Mouse (Mus musculus) kidney, postnatal 36 days (tissue): Measurements from ENCODE around the gene Hes3.

Experiments used
- DNase-seq, 2 experiments: peaks; one replicate each; pipeline ENCODE4 v3.0.0; 2021 to 2022; ENCODE audit warnings: mixed read lengths in 2 of 2

The Hes3 gene

DNA sequence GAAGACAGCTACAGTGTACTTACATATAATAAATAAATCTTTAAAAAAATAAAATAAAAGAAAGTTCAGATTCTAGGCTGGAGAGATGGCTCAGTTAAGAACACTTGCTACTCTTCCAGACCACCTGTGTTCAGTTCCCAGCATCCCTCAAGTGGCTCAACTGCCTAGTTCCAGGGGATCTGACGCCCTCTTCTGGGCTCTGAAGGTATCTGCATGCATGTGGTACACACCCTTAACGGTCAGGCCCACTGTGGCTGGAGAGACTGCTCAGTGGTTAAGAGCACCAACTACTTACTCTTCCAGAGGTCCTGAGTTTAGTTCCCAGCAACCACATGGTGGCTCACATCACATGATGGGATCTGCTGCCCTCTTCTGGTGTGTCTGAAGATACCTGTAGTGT is 13.5 kb downstream of the Hes3 start:
- no peak for DNase-seq

DNA sequence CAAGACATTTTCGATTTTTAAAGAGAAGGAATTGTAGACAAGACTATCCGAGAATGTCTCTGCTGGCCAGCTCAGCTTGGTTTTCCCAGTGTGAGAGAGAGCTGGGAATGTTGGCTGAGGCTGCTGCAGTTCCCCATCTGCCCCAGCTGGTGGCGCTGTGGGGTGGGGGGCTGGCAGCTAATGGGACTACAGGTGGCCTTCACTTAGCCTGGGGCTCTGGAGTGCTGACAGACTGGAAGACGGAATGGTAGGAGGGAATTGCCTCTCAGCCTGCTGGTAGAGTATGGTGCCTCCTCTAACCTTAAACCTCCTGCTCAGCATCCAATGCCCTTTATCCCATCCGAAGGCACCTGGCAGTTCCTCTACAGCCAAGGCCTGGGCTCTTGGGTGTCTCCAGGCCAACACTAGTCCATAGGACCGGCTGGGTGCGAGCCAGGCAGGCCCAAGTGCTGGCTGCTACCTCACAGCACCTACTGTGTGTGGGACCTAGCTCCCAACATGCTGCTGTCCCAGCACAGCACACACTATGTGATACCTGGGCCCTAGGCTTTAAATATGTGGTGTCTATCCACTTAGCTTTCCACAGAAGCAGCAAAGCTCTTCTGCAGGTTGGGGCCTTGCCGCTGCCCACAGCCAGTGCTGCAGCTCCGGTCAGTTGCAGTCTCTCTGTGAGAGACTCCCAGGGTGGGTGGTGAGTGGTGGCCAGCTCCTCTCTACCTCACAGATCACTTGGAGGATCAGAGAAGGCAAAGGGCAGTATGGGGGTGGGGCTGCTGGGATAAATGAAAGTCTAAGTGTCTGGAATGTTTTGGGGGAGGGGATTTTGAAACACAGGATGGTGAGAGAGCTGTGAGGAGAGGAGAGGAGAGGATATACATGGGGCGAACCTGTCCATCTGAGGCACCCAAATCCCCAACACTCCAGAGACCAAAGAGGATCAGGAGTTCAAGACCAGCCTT is 14.8 kb downstream of the Hes3 start:
- peak in 1 of 2 experiments; percentile 41 for DNase-seq

- DNase-seq: no peak
These were observed 16.8 kb downstream of the Hes3 start for GRCm38 (mm10) chr4:152274681-152275131.

- DNase-seq: peak in 1 of 2 experiments; percentile 54
These were observed 17.7 kb downstream of the Hes3 start, which contains the start of gene Gpr153 for GRCm38 (mm10) chr4:152273621-152274236. Gene Gpr153, plus strand, starts transcription at chr4:152274232.

GRCm38 (mm10) chr4:152273191-152273590 is 18.3 kb downstream of the Hes3 start:
- no peak for DNase-seq

DNA sequence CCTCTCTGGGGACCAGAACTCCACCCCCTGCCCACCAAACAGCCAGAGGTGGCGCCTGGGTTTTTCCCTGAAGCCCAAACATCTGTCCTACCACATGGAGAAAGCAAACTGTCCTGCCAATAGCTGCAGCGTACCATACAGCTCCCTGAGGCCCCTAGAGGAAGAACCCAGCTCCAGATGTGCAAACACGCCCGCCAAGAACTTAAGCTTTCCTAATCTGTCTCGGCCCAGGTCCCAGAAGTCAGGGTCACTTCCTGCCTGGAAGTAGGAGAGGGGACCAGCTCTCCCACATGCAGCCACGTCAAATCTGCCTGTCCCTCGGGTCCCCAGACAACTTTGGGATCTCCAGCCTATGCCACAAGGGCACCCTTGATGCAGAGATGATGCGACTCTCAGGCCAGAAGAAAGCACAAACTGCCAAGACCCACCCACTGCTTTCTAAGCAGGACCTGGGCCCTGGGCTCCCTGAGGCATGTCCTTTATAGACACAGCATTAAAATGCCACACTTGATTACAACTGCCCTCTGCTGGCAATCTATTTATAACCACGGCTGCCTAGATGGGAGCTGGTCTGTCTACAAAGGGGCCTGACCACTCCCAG is 18.9 kb downstream of the Hes3 start:
- peak; percentile 46 to 55 for DNase-seq

GRCm38 (mm10) chr4:152272006-152272405 is 19.5 kb downstream of the Hes3 start:
- DNase-seq: no peak

DNA sequence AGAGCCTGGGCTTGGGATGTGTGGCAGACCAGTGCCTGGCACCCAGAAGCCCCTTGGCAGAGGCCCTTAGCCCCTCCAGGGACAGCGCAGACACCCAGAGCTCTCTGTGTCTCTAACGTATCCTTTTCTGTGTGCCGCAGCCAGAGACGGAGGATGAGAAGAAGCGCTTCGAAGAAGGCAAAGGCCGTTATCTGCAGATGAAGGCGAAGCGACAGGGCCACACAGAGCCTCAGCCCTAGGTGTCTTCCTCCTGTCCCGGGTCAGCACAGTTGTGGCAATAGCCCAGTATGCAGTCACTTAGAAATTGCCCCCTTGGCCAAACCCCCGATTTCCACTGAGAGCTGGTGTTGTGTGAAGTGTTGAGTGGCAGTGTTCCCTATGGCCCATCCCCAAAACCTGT is 20.1 kb downstream of the Hes3 start:
- no peak for DNase-seq

DNA sequence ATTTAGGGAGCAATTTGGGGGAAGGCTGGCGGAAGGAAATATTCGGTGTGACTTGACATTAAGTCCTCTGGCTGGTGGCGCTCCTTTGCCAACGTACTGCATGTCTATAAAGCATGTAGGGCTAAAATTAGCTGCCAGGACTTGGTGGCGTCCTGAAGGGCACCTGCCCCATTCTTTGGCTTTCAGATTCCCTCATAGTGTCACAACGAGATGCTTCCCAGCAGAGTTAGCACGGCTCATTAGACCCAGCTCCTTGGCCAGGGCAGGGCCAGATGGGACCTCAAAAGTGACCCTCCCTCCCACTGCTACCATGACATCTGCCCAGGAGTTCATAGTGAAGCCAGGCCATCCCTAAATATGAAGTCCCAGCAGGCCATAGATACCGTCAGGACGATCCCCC is 20.9 kb downstream of the Hes3 start:
- DNase-seq: no peak

DNA sequence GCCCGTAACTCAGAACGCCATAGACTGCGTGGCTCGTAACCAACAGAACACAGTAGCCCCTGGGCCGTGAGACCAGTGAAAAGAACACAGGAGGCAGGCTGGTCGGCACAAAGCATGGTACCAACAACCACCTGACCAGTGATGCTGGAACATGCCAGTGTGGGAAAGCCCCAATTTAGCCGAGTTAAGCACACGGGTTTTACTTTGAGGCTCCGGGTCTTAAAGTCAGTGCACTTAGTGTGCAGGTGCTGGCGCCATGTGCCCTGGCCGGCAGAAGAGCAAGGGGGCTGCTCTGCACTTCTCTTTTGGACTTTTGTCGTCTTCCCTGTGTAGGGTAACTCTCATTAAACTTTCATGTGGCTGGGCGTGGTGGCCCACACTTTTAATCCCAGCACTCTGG is 21.5 kb downstream of the Hes3 start:
- no peak for DNase-seq

- DNase-seq: no peak
These were observed 23.6 kb downstream of the Hes3 start for GRCm38 (mm10) chr4:152267748-152268369.

DNA sequence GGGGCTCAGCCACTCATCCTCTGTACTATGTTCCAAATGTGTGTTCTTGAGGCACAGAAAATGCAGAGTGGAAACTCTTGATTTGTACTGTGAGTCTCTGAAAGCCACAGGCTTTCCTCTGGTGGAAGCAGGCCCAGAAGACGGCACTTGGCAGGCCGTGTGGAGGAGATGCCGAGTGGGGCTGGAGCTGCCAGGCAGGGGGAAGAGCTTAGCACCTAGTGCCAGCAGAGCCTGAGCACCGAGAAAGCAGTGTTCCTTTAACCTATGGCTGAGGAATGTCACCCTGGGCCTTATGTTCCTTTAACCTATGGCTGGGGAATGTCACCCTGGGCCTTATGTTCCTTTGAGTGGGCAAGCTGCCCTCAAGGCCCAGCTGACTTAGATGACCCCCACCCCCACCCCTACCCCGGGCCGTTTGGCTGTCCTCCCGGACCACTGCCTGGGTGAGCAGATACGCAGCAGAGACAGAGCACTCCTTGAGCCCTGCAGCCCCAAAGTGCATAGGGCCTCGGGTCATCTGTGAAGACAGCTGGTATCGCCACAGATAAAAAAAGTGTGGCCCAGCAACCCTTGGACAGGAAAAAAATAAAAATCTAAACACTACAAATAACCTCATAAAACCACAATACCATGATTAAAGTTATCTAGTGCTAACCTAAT is 25.1 kb downstream of the Hes3 start:
- no peak for DNase-seq

- DNase-seq: no peak
These were observed 25.7 kb downstream of the Hes3 start for GRCm38 (mm10) chr4:152265791-152266190.

GRCm38 (mm10) chr4:152264867-152265568 is 26.4 kb downstream of the Hes3 start:
- DNase-seq: peak in 1 of 2 experiments; percentile 29

GRCm38 (mm10) chr4:152264177-152264530 is 27.3 kb downstream of the Hes3 start:
- peak in 1 of 2 experiments; percentile 49 for DNase-seq

DNA sequence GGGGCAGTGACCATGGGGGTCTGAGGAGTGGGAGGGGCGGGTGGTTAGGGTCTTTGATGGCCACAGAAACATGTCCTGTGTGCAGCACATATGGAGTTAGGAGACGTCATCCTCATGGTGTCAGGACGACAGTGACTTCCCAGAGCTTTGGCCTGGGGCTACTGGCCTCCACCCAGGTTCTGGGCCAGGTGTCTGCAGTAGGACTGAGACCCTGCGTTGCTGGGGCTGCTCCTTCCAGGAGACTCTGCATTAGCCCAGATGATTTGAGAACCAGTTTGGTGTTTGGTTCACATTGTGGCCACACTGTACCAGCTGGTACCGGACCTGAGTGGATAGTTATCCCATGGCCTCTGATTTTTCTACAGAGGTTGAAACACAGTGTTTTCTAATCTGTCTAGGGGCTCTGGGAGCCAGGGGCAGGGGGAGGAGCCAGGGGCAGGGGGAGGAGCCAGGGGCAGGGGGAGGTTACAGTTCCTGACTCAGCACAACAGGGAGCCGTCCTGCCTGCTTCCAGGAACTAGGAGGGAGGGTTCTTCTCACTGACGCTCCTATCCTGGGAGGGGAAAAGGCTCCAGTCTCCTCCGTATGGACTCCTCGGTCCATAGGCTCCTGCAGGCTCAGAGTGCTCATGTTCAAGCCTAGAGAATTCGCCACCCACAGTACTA is 27.8 kb downstream of the Hes3 start:
- DNase-seq: peak; percentile 26 to 50

GRCm38 (mm10) chr4:152263089-152263488 is 28.4 kb downstream of the Hes3 start:
- DNase-seq: no peak

DNA sequence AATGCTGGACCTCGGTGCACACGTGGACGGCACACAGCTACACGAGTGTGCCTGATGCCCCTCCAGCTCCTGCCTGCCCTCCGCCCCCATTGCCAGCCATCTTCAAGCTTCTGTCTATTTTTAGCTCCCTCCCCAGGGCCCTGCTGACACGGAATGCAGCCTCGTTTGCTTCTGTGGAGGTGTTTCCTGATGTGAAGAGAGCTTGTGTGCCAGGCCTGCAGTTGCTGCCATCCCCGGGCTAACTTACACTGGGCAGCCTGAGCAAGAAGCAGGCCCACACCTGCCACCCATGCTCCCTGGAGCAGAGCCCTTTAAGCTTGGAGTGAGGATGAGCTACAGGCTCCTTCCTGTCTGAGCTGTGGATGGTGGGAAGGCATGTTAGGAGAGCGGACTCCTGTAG is 29.3 kb downstream of the Hes3 start:
- no peak for DNase-seq

GRCm38 (mm10) chr4:152260451-152260850 is 31.0 kb downstream of the Hes3 start:
- DNase-seq: no peak

GRCm38 (mm10) chr4:152257070-152257469 is 34.4 kb downstream of the Hes3 start:
- DNase-seq: no peak

DNA sequence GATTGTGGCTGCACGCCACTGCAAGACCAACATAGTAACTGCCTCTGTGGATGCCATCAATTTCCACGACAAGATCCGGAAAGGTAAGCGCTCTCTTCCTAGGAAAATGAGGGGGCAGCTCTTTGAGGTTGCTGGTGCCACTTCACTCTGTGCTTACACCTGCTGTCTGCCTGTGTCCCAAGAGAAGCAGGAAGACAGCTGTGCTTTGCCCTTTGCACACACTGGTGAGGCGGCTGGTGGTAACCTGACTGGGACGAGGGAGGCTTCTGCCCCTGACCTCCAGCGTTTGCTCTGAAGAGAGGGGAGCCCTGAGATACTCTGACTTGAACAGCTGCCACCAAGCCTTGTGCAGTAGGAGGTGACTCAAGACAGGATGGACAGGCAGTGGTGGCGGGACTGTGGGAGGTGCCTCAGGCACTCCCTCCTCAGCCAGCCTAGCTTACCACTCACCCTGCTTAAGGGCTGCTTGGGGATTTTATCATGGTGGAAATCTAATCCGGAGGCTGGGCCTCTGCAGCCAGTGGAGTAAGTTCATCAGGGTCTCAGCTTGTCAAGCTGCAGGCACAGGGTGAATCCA is 38.2 kb downstream of the Hes3 start:
- no peak for DNase-seq
